Mouse (Mus musculus) midbrain, postnatal 0 days (tissue): ENCODE measurements around the gene Tmem37. TPM values are rescaled to one million over a fixed set of nuclear protein-coding genes. Genes with fewer than 3 reads are reported as not detected.

Experiments
- ATAC-seq: fragments of 200-750 bp; cut with Nextera tagmentation; 2 replicates; pipeline ENCODE4 v1.8.0; 2017; ENCODE audit warnings: moderate number of reproducible peaks, mild to moderate bottlenecking, moderate TSS enrichment, moderate library complexity; ENCODE audit not compliant: low FRiP score
- DNase-seq: peaks from one replicate; pipeline ENCODE4 v3.0.0-alpha.2; 2015; ENCODE audit warnings: low spot score
- H3K27ac ChIP-seq: fragments of 300-500 bp; sonication (generic); 2 replicates; pipeline ENCODE4 v1.5.1; 2014; ENCODE audit warnings: low read depth, mild to moderate bottlenecking, low read length, mixed read lengths
- H3K27me3 ChIP-seq: fragments of 300-500 bp; sonication (generic); 2 replicates; pipeline ENCODE4 v1.6.1; 2014; ENCODE audit warnings: low read length, control low read depth, mixed read lengths; ENCODE audit not compliant: insufficient read depth
- H3K36me3 ChIP-seq: fragments of 300-500 bp; sonication (generic); 2 replicates; pipeline ENCODE4 v1.6.1; 2014; ENCODE audit warnings: low read length, control low read depth, mixed read lengths; ENCODE audit not compliant: insufficient read depth
- H3K4me1 ChIP-seq: fragments of 300-500 bp; sonication (generic); 2 replicates; pipeline ENCODE4 v1.6.1; 2014; ENCODE audit warnings: mild to moderate bottlenecking, control low read depth, antibody characterized with exemption, low read length, mixed read lengths; ENCODE audit not compliant: insufficient read depth
- H3K4me2 ChIP-seq: fragments of 300-500 bp; sonication (generic); 2 replicates; pipeline ENCODE4 v1.6.1; 2014; ENCODE audit warnings: low read depth, mild to moderate bottlenecking, low read length, mixed read lengths; ENCODE audit not compliant: poor library complexity, severe bottlenecking
- H3K4me3 ChIP-seq: fragments of 300-500 bp; sonication (generic); 2 replicates; pipeline ENCODE4 v1.5.1; 2014; ENCODE audit warnings: low read depth, mild to moderate bottlenecking, low read length, moderate library complexity
- H3K9ac ChIP-seq: fragments of 300-500 bp; sonication (generic); replicated peaks from 2 replicates; pipeline ENCODE4 v1.6.1; 2014; ENCODE audit warnings: mild to moderate bottlenecking, low read length, moderate library complexity, mixed read lengths; ENCODE audit not compliant: poor library complexity, severe bottlenecking
- H3K9me3 ChIP-seq: fragments of 300-500 bp; sonication (generic); 2 replicates; pipeline ENCODE4 v1.6.1; 2016; ENCODE audit warnings: low read length, control low read depth
- CTCF ChIP-seq: IDR thresholded peaks from 2 replicates; pipeline ENCODE4 v1.5.1; 2016; ENCODE audit warnings: antibody characterized with exemption, mild to moderate bottlenecking
- WGBS: fragments of 180-500 bp; shearing (Covaris S2); extraction: QIAGEN DNeasy Blood & Tissue Kit; methylation state at CpG from one replicate; pipeline ENCODE4 v1.1.7; 2014; 5-methylcytosine and 5-hydroxymethylcytosine counted together
- polyA plus RNA-seq: library from polyadenylated mRNA; unstranded; fragments of >200 nt; fragmentation: Nextera tagmentation; extraction: Ambion mirVana; gene quantifications from 2 replicates; pipeline ENCODE4 v1.2.1, GENCODE M21; 2015
- total RNA-seq: library from RNA; depleted of rRNA; stranded (reverse); fragments of >200 nt; gene quantifications from 2 replicates; pipeline ENCODE4 v1.2.3, GENCODE M21; 2014

The Tmem37 gene
- total and polyA plus RNA-seq, 2 experiments from 2014 or later, result 4.0 to 7.5 TPM

DNA sequence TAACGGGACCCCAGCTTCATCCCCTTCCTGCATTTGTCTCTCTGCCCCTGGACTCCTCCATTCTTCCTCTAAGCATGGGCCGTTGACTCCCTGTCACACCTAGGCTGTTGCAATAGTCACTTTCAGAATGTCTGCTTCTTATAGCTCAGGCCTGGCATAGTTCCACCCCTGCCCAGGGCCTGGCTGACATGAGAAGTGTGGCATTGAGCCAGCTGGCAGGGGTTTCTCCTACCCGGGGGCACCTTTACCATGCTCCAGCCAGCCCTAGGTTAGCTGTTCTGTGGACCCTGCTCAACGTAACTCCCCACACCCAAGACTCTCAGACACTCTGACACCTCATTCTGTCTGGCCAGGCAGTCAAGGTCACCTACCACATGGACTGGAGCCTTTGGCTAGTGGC lies 46.2 kb downstream of the Tmem37 start:
- no peak for TF ChIP-seq CTCF
- Histone ChIP-seq H3K27me3 (no peaks in the 10 kb centered on the region), H3K4me1 (no peaks in the 10 kb centered on the region), H3K4me2 (no peak overlapping the region), H3K9me3 (no peaks in the 10 kb centered on the region), H3K4me3 (no peak overlapping the region), H3K27ac (no peak overlapping the region), H3K9ac (no peak overlapping the region), H3K36me3 (no peaks in the 10 kb centered on the region)
- WGBS, result 72% methylated on average over 4 of the region's 4 CpGs
- ATAC-seq (no peak), DNase-seq (peak; percentile 14)

- DNase-seq (no peak), ATAC-seq (no peak)
- H3K4me1 ChIP-seq, result no peaks in the 10 kb centered on the region
- WGBS, result 38% methylated on average over 2 of the region's 2 CpGs
- H3K27me3 ChIP-seq, result no peaks in the 10 kb centered on the region
- TF ChIP-seq CTCF, result no peak
- H3K4me3 ChIP-seq, result no peak overlapping the region
- H3K36me3 ChIP-seq, result no peaks in the 10 kb centered on the region
- H3K27ac ChIP-seq, result no peak overlapping the region
- H3K9ac ChIP-seq, result no peak overlapping the region
- H3K9me3 ChIP-seq, result no peaks in the 10 kb centered on the region
- no peak overlapping the region for H3K4me2 ChIP-seq
Observed at GRCm38 (mm10) chr1:120025050-120025439, 48.8 kb downstream of the Tmem37 start.

DNA sequence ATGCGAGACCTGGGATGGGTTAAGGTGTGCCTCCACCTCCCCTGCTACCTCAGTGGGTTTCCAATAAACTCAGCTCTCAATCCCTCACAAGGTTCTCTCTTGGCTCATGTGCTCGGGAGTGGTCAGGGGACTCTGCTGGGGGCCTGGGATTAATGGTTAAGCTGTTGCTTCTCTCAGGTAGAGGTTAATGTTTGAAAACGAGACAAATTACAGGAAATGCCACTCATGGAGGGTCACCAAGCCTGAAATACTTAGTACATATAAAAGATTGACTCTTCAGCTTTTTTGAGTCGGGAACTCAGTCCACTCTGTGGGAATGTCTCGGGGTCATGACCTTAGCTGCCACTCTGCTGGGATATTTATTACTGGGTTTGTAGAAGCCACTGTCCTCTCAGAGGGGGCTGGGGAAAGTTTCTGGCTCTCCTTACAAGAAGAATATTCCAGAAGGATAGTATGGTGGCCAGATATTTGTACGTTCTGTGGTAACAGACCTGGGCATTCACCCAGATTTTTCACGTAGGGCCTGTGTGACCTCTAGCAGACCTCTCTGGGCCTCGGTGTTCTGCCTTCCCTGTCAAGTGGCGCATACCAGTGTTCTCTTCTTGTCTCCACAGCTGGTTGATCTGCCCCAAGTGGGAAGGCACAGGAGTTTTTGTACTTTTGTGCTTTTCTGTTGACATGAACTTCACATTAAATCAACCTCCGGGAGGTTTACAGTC lies 49.4 kb downstream of the Tmem37 start:
- no peaks in the 10 kb centered on the region for H3K9me3 ChIP-seq
- no peak overlapping the region for H3K27ac ChIP-seq
- H3K36me3 ChIP-seq, result no peaks in the 10 kb centered on the region
- no peaks in the 10 kb centered on the region for H3K4me1 ChIP-seq
- ATAC-seq (no peak), DNase-seq (no peak)
- H3K9ac ChIP-seq, result no peak overlapping the region
- no peak for TF ChIP-seq CTCF
- 79% methylated on average over 10 of the region's 10 CpGs for WGBS
- no peak overlapping the region for H3K4me2 ChIP-seq
- H3K27me3 ChIP-seq, result no peaks in the 10 kb centered on the region
- H3K4me3 ChIP-seq, result no peak overlapping the region

DNA sequence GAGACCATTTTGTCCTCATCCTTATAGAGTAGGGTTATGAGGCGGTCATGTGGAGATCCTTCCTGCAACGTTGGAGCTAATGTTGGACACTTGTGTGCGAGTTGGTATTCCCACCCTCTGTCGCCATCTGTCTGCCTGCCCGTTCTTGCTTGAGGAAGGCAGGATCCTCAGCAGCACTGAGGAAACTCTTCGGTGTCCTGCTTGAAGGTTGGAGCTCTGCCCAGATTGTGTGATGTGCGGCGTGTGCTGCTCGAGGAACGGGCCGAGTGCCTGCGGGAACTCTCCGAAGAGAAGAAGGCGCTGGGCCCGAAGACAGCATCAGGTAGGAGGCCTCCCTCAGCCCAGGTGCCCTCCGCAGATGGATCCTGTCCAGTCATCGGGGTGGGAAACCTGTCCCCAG lies 51.9 kb downstream of the Tmem37 start:
- TF ChIP-seq CTCF, result no peak
- Histone ChIP-seq H3K9me3 (no peaks in the 10 kb centered on the region), H3K4me2 (no peak overlapping the region), H3K36me3 (no peaks in the 10 kb centered on the region), H3K27ac (no peak overlapping the region), H3K4me3 (no peak overlapping the region), H3K27me3 (no peaks in the 10 kb centered on the region), H3K4me1 (no peaks in the 10 kb centered on the region), H3K9ac (no peak overlapping the region)
- ATAC-seq, result no peak
- 91% methylated on average over 17 of the region's 17 CpGs for WGBS
- peak; percentile 24 for DNase-seq

- no peak for ATAC-seq
- Histone ChIP-seq H3K4me2 (no peak overlapping the region), H3K4me1 (no peaks in the 10 kb centered on the region), H3K36me3 (no peaks in the 10 kb centered on the region), H3K27me3 (no peaks in the 10 kb centered on the region), H3K9me3 (no peaks in the 10 kb centered on the region), H3K4me3 (no peak overlapping the region), H3K9ac (no peak overlapping the region), H3K27ac (no peak overlapping the region)
- WGBS, result 80% methylated on average over 7 of the region's 7 CpGs
- no peak for TF ChIP-seq CTCF
- DNase-seq, result no peak
Observed at GRCm38 (mm10) chr1:120020322-120020897, 53.5 kb downstream of the Tmem37 start.

GRCm38 (mm10) chr1:120019428-120019827 lies 54.4 kb downstream of the Tmem37 start:
- DNase-seq, result no peak
- H3K4me3 ChIP-seq, result no peak overlapping the region
- no peak for TF ChIP-seq CTCF
- no peak overlapping the region for H3K4me2 ChIP-seq
- no peaks in the 10 kb centered on the region for H3K9me3 ChIP-seq
- no peaks in the 10 kb centered on the region; the same call in 1 of the 2 replicates for H3K27me3 ChIP-seq
- no peaks in the 10 kb centered on the region for H3K4me1 ChIP-seq
- no peaks in the 10 kb centered on the region for H3K36me3 ChIP-seq
- H3K27ac ChIP-seq, result no peak overlapping the region
- WGBS, result 93% methylated on average over 12 of the region's 12 CpGs
- ATAC-seq, result no peak
- no peak overlapping the region for H3K9ac ChIP-seq
